Mouse (Mus musculus): ENCODE measurements at regions not wholly inside any gene's neighbourhood (a gene's known extent, or its start where the extent isn't known, plus 50 kb on each side); places are given as distances from the start of the nearest gene placed in this dataset.

GRCm38 (mm10) chr15:68014605-68015305, 1514.0 kb upstream of the Lrrc6 start:
- no peak for DNase-seq

- DNase-seq: no peak
These were observed 1510.5 kb upstream of the Lrrc6 start for GRCm38 (mm10) chr15:68011162-68011561.

GRCm38 (mm10) chr15:68010189-68010588, 1509.5 kb upstream of the Lrrc6 start:
- DNase-seq: no peak

- no peak for DNase-seq
These were observed 1504.1 kb upstream of the Lrrc6 start for GRCm38 (mm10) chr15:68004798-68005197.

- DNase-seq: no peak
These were observed 1495.8 kb upstream of the Lrrc6 start for GRCm38 (mm10) chr15:67996532-67996931.

GRCm38 (mm10) chr15:67989428-67990272, 1488.9 kb upstream of the Lrrc6 start:
- no peak for DNase-seq

- DNase-seq: no peak
These were observed 1487.2 kb upstream of the Lrrc6 start for GRCm38 (mm10) chr15:67987941-67988340.

- no peak for DNase-seq
These were observed 1482.5 kb upstream of the Lrrc6 start for GRCm38 (mm10) chr15:67983253-67983652.

GRCm38 (mm10) chr15:67981876-67982275, 1481.2 kb upstream of the Lrrc6 start:
- no peak for DNase-seq

- no peak for DNase-seq
These were observed 1478.7 kb upstream of the Lrrc6 start for GRCm38 (mm10) chr15:67979451-67979850.

- no peak for DNase-seq
These were observed 1476.5 kb upstream of the Lrrc6 start for GRCm38 (mm10) chr15:67977210-67977609.

GRCm38 (mm10) chr15:67971998-67972397, 1471.3 kb upstream of the Lrrc6 start:
- no peak for DNase-seq

GRCm38 (mm10) chr15:67954216-67954615, 1453.5 kb upstream of the Lrrc6 start:
- no peak for DNase-seq

GRCm38 (mm10) chr15:67950281-67951040, 1449.8 kb upstream of the Lrrc6 start:
- peak; percentile 9 to 50 for DNase-seq

- DNase-seq: no peak
These were observed 1443.8 kb upstream of the Lrrc6 start for GRCm38 (mm10) chr15:67944330-67945082.

GRCm38 (mm10) chr15:67943046-67943445, 1442.3 kb upstream of the Lrrc6 start:
- no peak for DNase-seq

GRCm38 (mm10) chr15:67940510-67940909, 1439.8 kb upstream of the Lrrc6 start:
- no peak for DNase-seq

GRCm38 (mm10) chr15:67924885-67925284, 1424.2 kb upstream of the Lrrc6 start:
- DNase-seq: no peak

GRCm38 (mm10) chr15:67907034-67907433, 1406.3 kb upstream of the Lrrc6 start:
- no peak for DNase-seq

- no peak for DNase-seq
These were observed 1404.6 kb upstream of the Lrrc6 start for GRCm38 (mm10) chr15:67905279-67905678.

GRCm38 (mm10) chr15:67904646-67905045, 1403.9 kb upstream of the Lrrc6 start:
- no peak for DNase-seq

- DNase-seq: no peak
These were observed 1402.3 kb upstream of the Lrrc6 start for GRCm38 (mm10) chr15:67902982-67903381.

- peak in 1 of 2 experiments; percentile 2 for DNase-seq
These were observed 1400.5 kb upstream of the Lrrc6 start for GRCm38 (mm10) chr15:67901191-67901601.

All from cerebellum, postnatal 36 days (tissue).